Mouse (Mus musculus) heart, adult 2 months (tissue): ENCODE data around the gene Vmn1r58. TPM values are rescaled to one million over a fixed set of nuclear protein-coding genes. Genes with fewer than 3 reads are reported as not detected.
"Not testable (repeated sequence)": the region's sequence is repeated elsewhere in the genome, so short reads cannot be mapped to it uniquely, and the experiment has no call there.

Source experiments
- DNase-seq, 2 experiments: peaks; one replicate each; pipeline ENCODE4 v3.0.0; 2021
- H3K27ac ChIP-seq: fragments of 200-600 bp; 2 replicates; pipeline ENCODE4 v1.8.1; 2022
- H3K27me3 ChIP-seq: fragments of 200-500 bp; 2 replicates; pipeline ENCODE4 v1.6.1; 2012; ENCODE audit warnings: mild to moderate bottlenecking, low read length, inconsistent platforms, mixed read lengths; ENCODE audit not compliant: control insufficient read depth, insufficient read depth
- H3K36me3 ChIP-seq: fragments of 200-500 bp; 2 replicates; pipeline ENCODE4 v1.6.1; 2012; ENCODE audit warnings: low read length, inconsistent platforms; ENCODE audit not compliant: control insufficient read depth, insufficient read depth
- H3K4me1 ChIP-seq: fragments of 200-500 bp; 2 replicates; pipeline ENCODE4 v1.6.1; 2011; ENCODE audit warnings: low read length; ENCODE audit not compliant: control insufficient read depth, insufficient read depth
- H3K4me3 ChIP-seq: fragments of 200-600 bp; 2 replicates; pipeline ENCODE4 v1.8.1; 2022
- H3K79me2 ChIP-seq: fragments of 200-500 bp; replicated peaks from 2 replicates; pipeline ENCODE4 v1.6.1; 2012; ENCODE audit warnings: mild to moderate bottlenecking, inconsistent platforms, low read length, moderate library complexity, mixed read lengths; ENCODE audit not compliant: control insufficient read depth, insufficient read depth
- H3K9ac ChIP-seq: fragments of 200-500 bp; 2 replicates; pipeline ENCODE4 v1.6.1; 2012; ENCODE audit warnings: low read depth, mild to moderate bottlenecking, control low read depth, inconsistent platforms, low read length, mixed read lengths
- CTCF ChIP-seq: fragments of 200-600 bp; IDR thresholded peaks from 2 replicates; pipeline ENCODE4 v1.8.1; 2022; ENCODE audit warnings: antibody characterized with exemption, mild to moderate bottlenecking, moderate library complexity
- EP300 ChIP-seq: fragments of 200-500 bp; IDR thresholded peaks from 2 replicates; pipeline ENCODE4 v1.6.1; 2011; ENCODE audit warnings: low read depth, low read length, control low read depth; ENCODE audit not compliant: insufficient read depth
- POLR2A ChIP-seq: fragments of 200-500 bp; IDR thresholded peaks from 2 replicates; pipeline ENCODE4 v1.6.1; 2011; ENCODE audit warnings: mild to moderate bottlenecking, low read depth, low read length, control low read depth; ENCODE audit not compliant: insufficient read depth
- WGBS: fragments of 180-500 bp; shearing (Covaris S2); methylation state at CpG from one replicate; pipeline ENCODE4 v1.1.7; 2018; 5-methylcytosine and 5-hydroxymethylcytosine counted together
- intact Hi-C: fragments of 180-260 bp; cut with DNase I; formaldehyde crosslinking; loops from one replicate; pipeline ENCODE4 v1.15.1; 2025
- long read RNA-seq: library from polyadenylated mRNA; stranded (forward); transcript quantifications from one replicate; pipeline ENCODE4 v2.0.0, GENCODE M21; 2021
- polyA plus RNA-seq: library from polyadenylated mRNA; depleted of rRNA; stranded (reverse); fragments of >200 nt; gene quantifications from 2 replicates; pipeline ENCODE4 v1.2.3, GENCODE M21; 2012; rRNA removed
- total RNA-seq, 2 experiments: library from RNA; stranded (reverse); gene quantifications; 2 replicates each; pipeline ENCODE4 v1.2.3; 2021

Vmn1r58 gene
- not detected for total RNA-seq
- not detected in 2 replicates for polyA plus RNA-seq
- long read RNA-seq, result 0 reads

DNA sequence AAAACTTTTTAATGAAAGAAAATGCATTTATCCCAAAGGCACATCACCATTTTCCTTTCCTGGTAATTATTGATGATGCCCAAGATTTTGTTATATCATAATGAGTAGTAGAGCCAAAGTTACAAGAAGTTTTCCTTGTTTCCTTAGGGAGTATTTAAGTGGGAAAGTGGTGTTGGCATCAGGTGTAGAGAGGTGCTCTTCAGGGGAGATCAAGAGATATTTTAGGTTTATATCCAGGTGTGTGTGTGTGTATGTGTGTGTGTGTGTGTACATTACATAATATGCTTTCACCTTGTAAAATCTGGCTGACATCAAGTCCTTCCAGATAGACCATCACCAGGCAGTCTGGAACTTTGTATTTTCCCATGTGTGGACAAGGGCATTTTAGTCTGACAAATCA, at the start of gene Vmn1r58:
Vmn1r58 (minus strand) TSS at position 101 of the 400 bp plus-strand sequence.
- H3K4me3 ChIP-seq, DNase-seq, H3K9ac ChIP-seq, H3K27ac ChIP-seq, H3K4me1 ChIP-seq, H3K36me3 ChIP-seq, H3K79me2 ChIP-seq, H3K27me3 ChIP-seq, intact Hi-C loops: not testable (repeated sequence)

- intact Hi-C loops, result loop anchor here (10.0 kb wide), 1 partner anchor 232 kb away; no protein-coding TSS in a partner anchor
- no peak within 1 kb of the TSS for H3K27ac ChIP-seq
Measured at GRCm38 (mm10) chr7:5456674-5457073, 43.5 kb upstream of the Vmn1r58 start, which contains the start of gene Vmn1r59. Gene Vmn1r59 (minus strand): TSS chr7:5456774.

DNA sequence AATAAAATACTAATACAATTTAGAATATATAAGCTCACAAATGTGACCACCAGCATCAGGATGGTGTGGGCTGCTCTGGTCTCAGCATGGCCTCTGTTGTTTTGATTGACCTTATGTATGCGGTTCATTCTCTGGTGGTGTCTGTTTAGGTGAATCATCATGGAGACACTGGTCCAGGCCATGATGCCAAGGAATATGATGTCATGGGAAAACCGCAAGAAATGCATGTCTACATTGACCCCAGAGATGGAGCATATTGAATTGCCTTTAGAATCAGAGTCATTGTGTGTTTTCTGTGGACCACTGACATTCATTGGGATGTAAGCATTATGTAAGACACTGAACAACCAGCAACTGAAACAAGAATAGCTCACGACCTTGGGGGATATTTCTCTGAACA, 40.8 kb upstream of the Vmn1r58 start:
- H3K4me1 ChIP-seq, H3K36me3 ChIP-seq, H3K27ac ChIP-seq, DNase-seq, H3K4me3 ChIP-seq, H3K9ac ChIP-seq, H3K79me2 ChIP-seq, H3K27me3 ChIP-seq: not testable (repeated sequence)
- intact Hi-C loops, result loop anchor here (10.0 kb wide), 1 partner anchor 229 kb away; no protein-coding TSS in a partner anchor
- WGBS, result 60% methylated on average over 3 of the region's 3 CpGs

More at GRCm38 (mm10) chr7:5456674-5457073, 43.5 kb upstream of the Vmn1r58 start, which contains the start of gene Vmn1r59:
- no peaks in the 10 kb centered on the region for H3K36me3 ChIP-seq
- TF ChIP-seq EP300 (no peak), POLR2A (no peak), CTCF (no peak)
- DNase-seq, result no peak
- no peaks in the 10 kb centered on the region for H3K27me3 ChIP-seq
- no peaks in the 10 kb centered on the region for H3K79me2 ChIP-seq
- no peak within 1 kb of the TSS for H3K9ac ChIP-seq
- no peaks in the 10 kb centered on the region for H3K4me1 ChIP-seq
- no peak within 1 kb of the TSS for H3K4me3 ChIP-seq

- intact Hi-C loops, result no loop called here
- DNase-seq, result no peak
- no peaks in the 10 kb centered on the region for H3K4me1 ChIP-seq
- no peaks in the 10 kb centered on the region for H3K79me2 ChIP-seq
- H3K9ac ChIP-seq, result no peak overlapping the region
- no peaks in the 10 kb centered on the region for H3K36me3 ChIP-seq
- H3K4me3 ChIP-seq, result no peak overlapping the region
- TF ChIP-seq CTCF (no peak), POLR2A (no peak), EP300 (no peak)
- H3K27ac ChIP-seq, result no peak overlapping the region
- H3K27me3 ChIP-seq, result no peaks in the 10 kb centered on the region
Measured at GRCm38 (mm10) chr7:5448627-5449026, 35.4 kb upstream of the Vmn1r58 start.

DNA sequence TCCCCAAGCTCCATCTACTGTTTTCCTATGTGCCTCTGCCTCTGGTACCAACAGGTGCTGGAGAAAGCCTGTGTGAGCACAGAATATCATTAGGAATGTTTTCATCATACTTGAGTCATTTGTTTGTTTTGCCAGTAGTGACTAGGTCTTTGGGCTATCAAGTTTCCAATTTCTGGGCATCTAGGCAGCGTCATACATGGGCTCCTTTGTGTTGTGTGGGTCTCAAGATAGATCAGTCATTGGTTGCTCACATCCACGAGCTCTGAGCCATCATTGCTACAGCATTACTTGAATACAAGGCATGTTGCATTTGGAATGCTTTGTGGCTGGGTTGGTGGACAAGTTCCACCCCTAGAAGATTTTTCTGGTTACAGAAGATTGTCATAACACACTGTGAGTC, 7.0 kb downstream of the Vmn1r58 start:
- Histone ChIP-seq H3K4me1 (no peaks in the 10 kb centered on the region), H3K36me3 (no peaks in the 10 kb centered on the region), H3K27me3 (no peaks in the 10 kb centered on the region), H3K4me3 (no peak overlapping the region), H3K9ac (no peak overlapping the region), H3K27ac (no peak overlapping the region), H3K79me2 (no peaks in the 10 kb centered on the region)
- WGBS, result 21% methylated on average over 2 of the region's 2 CpGs
- TF ChIP-seq POLR2A, result no peak
- TF ChIP-seq CTCF, result no peak
- TF ChIP-seq EP300, result no peak
- DNase-seq, result no peak
- intact Hi-C loops, result no loop called here

DNA sequence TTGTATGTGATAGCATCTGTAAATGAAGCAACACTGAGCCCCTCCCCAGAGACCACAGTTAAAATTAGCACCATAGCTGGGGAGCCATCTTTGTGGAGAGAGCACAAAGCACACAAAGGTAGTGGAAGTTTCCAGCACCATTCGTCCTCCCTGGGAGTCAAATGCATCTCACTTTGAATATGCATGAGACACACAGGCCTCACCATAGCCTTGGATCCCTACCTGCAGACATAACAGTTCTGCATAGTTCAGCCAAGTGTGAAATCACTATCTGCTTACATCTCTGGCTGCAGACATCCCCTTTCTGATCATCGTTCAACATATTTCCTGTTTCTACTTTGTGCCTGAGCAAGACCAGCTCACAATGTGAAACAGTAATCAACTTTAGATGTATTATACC, 46.5 kb downstream of the Vmn1r58 start:
- Histone ChIP-seq H3K4me3 (no peak overlapping the region), H3K9ac (no peak overlapping the region), H3K4me1 (no peaks in the 10 kb centered on the region), H3K27ac (no peak overlapping the region), H3K36me3 (no peaks in the 10 kb centered on the region), H3K27me3 (no peaks in the 10 kb centered on the region), H3K79me2 (no peaks in the 10 kb centered on the region)
- DNase-seq, result no peak
- intact Hi-C loops, result loop anchor here (1.0 kb wide), 1 partner anchor 31 kb away; no protein-coding TSS in a partner anchor
- 68% methylated on average over 2 of the region's 2 CpGs for WGBS
- TF ChIP-seq EP300, result no peak
- TF ChIP-seq CTCF, result no peak
- no peak for TF ChIP-seq POLR2A
